Mouse (Mus musculus): ENCODE measurements around the gene Ctrb1.

DNA sequence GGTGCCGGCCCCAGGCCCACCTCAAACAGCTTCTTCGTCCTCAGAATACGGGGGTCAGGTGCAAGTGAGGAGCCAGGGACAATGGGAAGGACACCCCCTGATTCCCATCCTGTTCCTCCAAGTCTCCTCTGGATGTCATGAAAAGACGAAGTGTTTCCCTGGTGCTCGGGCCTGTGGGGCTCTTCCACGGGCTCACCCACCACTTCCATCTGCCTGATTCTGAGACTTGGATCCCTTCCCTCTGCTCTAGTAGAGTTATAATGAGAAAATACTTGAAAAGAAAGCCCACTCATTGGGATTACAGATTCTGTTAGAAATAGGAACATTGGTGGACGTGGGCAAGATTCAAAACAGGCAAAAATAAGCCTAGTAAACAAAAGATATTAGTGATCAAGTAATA, 12.0 kb downstream of the Ctrb1 start:
- TF ChIP-seq CTCF (IDR thresholded peaks at IDR 0.05) (no peak), EP300 (IDR thresholded peaks at IDR 0.05) (no peak)

Measured in lung, postnatal 0 days (tissue).